Mouse (Mus musculus) layer of hippocampus, postnatal 25 days (tissue): ENCODE measurements at regions not wholly inside any gene's neighbourhood (a gene's known extent, or its start where the extent isn't known, plus 50 kb on each side); places are given as distances from the start of the nearest gene placed in this dataset.

Source experiments
- DNase-seq, 2 experiments: peaks; one replicate each; pipeline ENCODE4 v3.0.0; 2022; ENCODE audit warnings: mixed read lengths in 2 of 2, low spot score in 1 of 2; ENCODE audit errors: extremely low spot score in 1 of 2

GRCm38 (mm10) chr17:51534678-51535077, 298.4 kb downstream of the Satb1 start:
- DNase-seq: no peak

- no peak for DNase-seq
Measured at GRCm38 (mm10) chr17:51534270-51534669, 298.8 kb downstream of the Satb1 start.

- DNase-seq: no peak
Measured at GRCm38 (mm10) chr17:51528161-51528560, 304.9 kb downstream of the Satb1 start.

GRCm38 (mm10) chr17:51526881-51527280, 306.2 kb downstream of the Satb1 start:
- no peak for DNase-seq

GRCm38 (mm10) chr17:51526464-51526863, 306.6 kb downstream of the Satb1 start:
- no peak for DNase-seq

GRCm38 (mm10) chr17:51526021-51526420, 307.1 kb downstream of the Satb1 start:
- DNase-seq: no peak

- DNase-seq: no peak
Measured at GRCm38 (mm10) chr17:51525219-51525618, 307.9 kb downstream of the Satb1 start.

- no peak for DNase-seq
Measured at GRCm38 (mm10) chr17:51511917-51512316, 321.2 kb downstream of the Satb1 start.

- peak in 1 of 2 experiments; percentile 7 for DNase-seq
Measured at GRCm38 (mm10) chr17:51500751-51501150, 321.6 kb upstream of the Tbc1d5 start.

GRCm38 (mm10) chr17:51499541-51499940, 320.4 kb upstream of the Tbc1d5 start:
- DNase-seq: no peak

- no peak for DNase-seq
Measured at GRCm38 (mm10) chr17:51495038-51495437, 315.9 kb upstream of the Tbc1d5 start.

- DNase-seq: no peak
Measured at GRCm38 (mm10) chr17:51489386-51489785, 310.2 kb upstream of the Tbc1d5 start.

GRCm38 (mm10) chr17:51487918-51488445, 308.8 kb upstream of the Tbc1d5 start:
- DNase-seq: no peak

GRCm38 (mm10) chr17:51477810-51478209, 298.7 kb upstream of the Tbc1d5 start:
- no peak for DNase-seq

GRCm38 (mm10) chr17:51477404-51477803, 298.3 kb upstream of the Tbc1d5 start:
- no peak for DNase-seq

GRCm38 (mm10) chr17:51462137-51462880, 283.2 kb upstream of the Tbc1d5 start:
- no peak for DNase-seq

GRCm38 (mm10) chr17:51461248-51461647, 282.1 kb upstream of the Tbc1d5 start:
- no peak for DNase-seq

GRCm38 (mm10) chr17:51459119-51459518, 280.0 kb upstream of the Tbc1d5 start:
- DNase-seq: no peak

- DNase-seq: no peak
Measured at GRCm38 (mm10) chr17:51415746-51416145, 236.6 kb upstream of the Tbc1d5 start.

- DNase-seq: no peak
Measured at GRCm38 (mm10) chr17:51414304-51414703, 235.2 kb upstream of the Tbc1d5 start.

- no peak for DNase-seq
Measured at GRCm38 (mm10) chr17:51413741-51414140, 234.6 kb upstream of the Tbc1d5 start.

GRCm38 (mm10) chr17:51411545-51412094, 232.5 kb upstream of the Tbc1d5 start:
- no peak for DNase-seq
